Mouse (Mus musculus) kidney, postnatal 0 days (tissue): Measurements from ENCODE around the gene Zhx3. TPM values are rescaled to one million over a fixed set of nuclear protein-coding genes. Genes with fewer than 3 reads are reported as not detected.

ENCODE experiments used
- ATAC-seq: fragments of 200-750 bp; cut with Nextera tagmentation; replicated peaks from 2 replicates; pipeline ENCODE4 v1.8.0; 2017; ENCODE audit warnings: low read depth, moderate number of reproducible peaks, moderate TSS enrichment, moderate library complexity; ENCODE audit not compliant: low FRiP score
- DNase-seq: peaks from one replicate; pipeline ENCODE4 v3.0.0-alpha.2; 2016; ENCODE audit warnings: low spot score
- H3K27ac ChIP-seq: fragments of 300-500 bp; sonication (generic); 2 replicates; pipeline ENCODE4 v1.5.1; 2014; ENCODE audit warnings: mild to moderate bottlenecking
- H3K27me3 ChIP-seq: fragments of 300-500 bp; sonication (generic); 2 replicates; pipeline ENCODE4 v1.6.1; 2014; ENCODE audit warnings: low read length, mixed read lengths; ENCODE audit not compliant: insufficient read depth
- H3K36me3 ChIP-seq: fragments of 300-500 bp; sonication (generic); 2 replicates; pipeline ENCODE4 v1.6.1; 2014; ENCODE audit warnings: low read length, mixed read lengths; ENCODE audit not compliant: insufficient read depth
- H3K4me1 ChIP-seq: fragments of 300-500 bp; sonication (generic); replicated peaks from 2 replicates; pipeline ENCODE4 v1.6.1; 2014; ENCODE audit warnings: antibody characterized with exemption, low read length, mixed read lengths; ENCODE audit not compliant: insufficient read depth
- H3K4me2 ChIP-seq: fragments of 300-500 bp; sonication (generic); 2 replicates; pipeline ENCODE4 v1.6.1; 2014; ENCODE audit warnings: mild to moderate bottlenecking, low read length, moderate library complexity, mixed read lengths
- H3K4me3 ChIP-seq: fragments of 300-500 bp; sonication (generic); replicated peaks from 2 replicates; pipeline ENCODE4 v1.5.1; 2014; ENCODE audit warnings: low read depth, low read length
- H3K9ac ChIP-seq: fragments of 300-500 bp; sonication (generic); 2 replicates; pipeline ENCODE4 v1.6.1; 2014; ENCODE audit warnings: low read depth, low read length
- H3K9me3 ChIP-seq: fragments of 300-500 bp; sonication (generic); replicated peaks from 2 replicates; pipeline ENCODE4 v1.6.1; 2016; ENCODE audit warnings: low read length, inconsistent platforms, mixed read lengths
- CTCF ChIP-seq: IDR thresholded peaks from 2 replicates; pipeline ENCODE4 v1.5.1; 2016; ENCODE audit warnings: antibody characterized with exemption, low read depth, mild to moderate bottlenecking, moderate library complexity
- WGBS: fragments of 180-500 bp; shearing (Covaris S2); extraction: QIAGEN DNeasy Blood & Tissue Kit; methylation state at CpG from one replicate; pipeline ENCODE4 v1.1.7; 2014; 5-methylcytosine and 5-hydroxymethylcytosine counted together
- polyA plus RNA-seq: library from polyadenylated mRNA; unstranded; fragments of >200 nt; fragmentation: Nextera tagmentation; extraction: Ambion mirVana; gene quantifications from 2 replicates; pipeline ENCODE4 v1.2.1, GENCODE M21; 2015

Gene Zhx3
- polyA plus RNA-seq, 1 experiment from 2014 or later, result 12.6 TPM

- Histone ChIP-seq H3K27me3 (no peaks in the 10 kb centered on the region), H3K36me3 (peaks cover 15% of the 10 kb centered on the region; the same call in 1 of the 2 replicates), H3K4me1 (no peaks in the 10 kb centered on the region), H3K27ac (no peak overlapping the region), H3K9ac (no peak overlapping the region), H3K9me3 (no peaks in the 10 kb centered on the region), H3K4me3 (no peak overlapping the region), H3K4me2 (no peak overlapping the region)
- WGBS, result 82% methylated on average over 8 of the region's 8 CpGs
- TF ChIP-seq CTCF, result no peak
- ATAC-seq (no peak), DNase-seq (no peak)
Measured at GRCm38 (mm10) chr2:160771325-160772276, 101.2 kb downstream of the Zhx3 start.

GRCm38 (mm10) chr2:160770871-160771270 is 101.9 kb downstream of the Zhx3 start:
- no peaks in the 10 kb centered on the region for H3K9me3 ChIP-seq
- H3K27ac ChIP-seq, result no peak overlapping the region
- DNase-seq (no peak), ATAC-seq (no peak)
- H3K4me3 ChIP-seq, result no peak overlapping the region
- H3K4me1 ChIP-seq, result no peaks in the 10 kb centered on the region
- H3K4me2 ChIP-seq, result no peak overlapping the region
- no peak overlapping the region for H3K9ac ChIP-seq
- H3K27me3 ChIP-seq, result no peaks in the 10 kb centered on the region
- WGBS, result 92% methylated on average over 1 of the region's 1 CpGs
- H3K36me3 ChIP-seq, result peaks cover 15% of the 10 kb centered on the region; the same call in 1 of the 2 replicates
- TF ChIP-seq CTCF, result no peak

GRCm38 (mm10) chr2:160770409-160770808 is 102.4 kb downstream of the Zhx3 start:
- no peak for TF ChIP-seq CTCF
- no peaks in the 10 kb centered on the region for H3K9me3 ChIP-seq
- no peaks in the 10 kb centered on the region for H3K4me1 ChIP-seq
- no peak overlapping the region for H3K27ac ChIP-seq
- H3K9ac ChIP-seq, result no peak overlapping the region
- no peaks in the 10 kb centered on the region for H3K27me3 ChIP-seq
- no peak overlapping the region for H3K4me2 ChIP-seq
- DNase-seq, result no peak
- H3K4me3 ChIP-seq, result no peak overlapping the region
- no peak for ATAC-seq
- peaks cover 15% of the 10 kb centered on the region; the same call in 1 of the 2 replicates for H3K36me3 ChIP-seq

- no peak overlapping the region for H3K4me2 ChIP-seq
- H3K36me3 ChIP-seq, result peaks cover 15% of the 10 kb centered on the region; the same call in 1 of the 2 replicates
- no peaks in the 10 kb centered on the region for H3K4me1 ChIP-seq
- H3K9me3 ChIP-seq, result no peaks in the 10 kb centered on the region
- H3K4me3 ChIP-seq, result no peak overlapping the region
- H3K27ac ChIP-seq, result no peak overlapping the region
- no peaks in the 10 kb centered on the region for H3K27me3 ChIP-seq
- H3K9ac ChIP-seq, result no peak overlapping the region
- ATAC-seq (no peak), DNase-seq (no peak)
- 97% methylated on average over 2 of the region's 2 CpGs for WGBS
- no peak for TF ChIP-seq CTCF
Measured at GRCm38 (mm10) chr2:160768997-160769396, 103.8 kb downstream of the Zhx3 start.

- DNase-seq (no peak), ATAC-seq (no peak)
- H3K4me3 ChIP-seq, result no peak overlapping the region
- no peaks in the 10 kb centered on the region for H3K27me3 ChIP-seq
- no peak overlapping the region for H3K4me2 ChIP-seq
- H3K9me3 ChIP-seq, result no peaks in the 10 kb centered on the region
- H3K36me3 ChIP-seq, result peaks cover 18% of the 10 kb centered on the region; the same call in 1 of the 2 replicates
- no peak for TF ChIP-seq CTCF
- no peak overlapping the region for H3K27ac ChIP-seq
- WGBS, result 85% methylated on average over 4 of the region's 4 CpGs
- no peaks in the 10 kb centered on the region for H3K4me1 ChIP-seq
- H3K9ac ChIP-seq, result no peak overlapping the region
Measured at GRCm38 (mm10) chr2:160768097-160768695, 104.6 kb downstream of the Zhx3 start.

GRCm38 (mm10) chr2:160767201-160767600 is 105.6 kb downstream of the Zhx3 start:
- no peaks in the 10 kb centered on the region for H3K9me3 ChIP-seq
- ATAC-seq (no peak), DNase-seq (no peak)
- TF ChIP-seq CTCF, result no peak
- no peak overlapping the region for H3K4me2 ChIP-seq
- WGBS, result 96% methylated on average over 2 of the region's 2 CpGs
- H3K9ac ChIP-seq, result no peak overlapping the region
- no peak overlapping the region for H3K4me3 ChIP-seq
- H3K36me3 ChIP-seq, result peaks cover 28% of the 10 kb centered on the region
- no peaks in the 10 kb centered on the region for H3K27me3 ChIP-seq
- H3K4me1 ChIP-seq, result no peaks in the 10 kb centered on the region
- H3K27ac ChIP-seq, result no peak overlapping the region
